Mouse (Mus musculus): Measurements from ENCODE around the gene Sipa1l1. TPM values are rescaled to one million over a fixed set of nuclear protein-coding genes. Genes with fewer than 3 reads are reported as not detected.

The Sipa1l1 gene
- polyA plus RNA-seq, 1 experiment: 35.1 TPM

DNA sequence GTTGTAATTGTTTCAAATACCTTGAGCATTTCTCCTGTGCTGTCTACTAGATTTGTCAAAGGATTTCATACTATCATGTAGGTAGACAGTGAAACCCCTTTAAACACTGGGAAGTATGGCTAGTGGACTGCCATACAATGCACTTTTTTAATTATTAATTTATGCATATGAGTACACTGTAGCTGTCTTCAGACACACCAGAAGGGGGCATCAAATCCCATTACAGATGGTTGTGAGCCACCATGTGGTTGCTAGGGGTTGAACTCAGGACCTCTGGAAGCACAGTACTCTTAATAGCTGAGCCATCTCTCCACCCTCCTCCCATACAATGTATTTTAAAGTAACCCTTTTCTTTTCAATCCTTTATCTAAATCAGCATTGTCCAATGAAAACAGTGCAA, 219.0 kb downstream of the Sipa1l1 start:
- peak; percentile 17; the same call in 1 of the 2 replicates for TF ChIP-seq CTCF (IDR thresholded peaks at IDR 0.05; ENCODE audit: borderline replicate concordance, insufficient read depth, low read depth, low read length)
- TF ChIP-seq POLR2A (IDR thresholded peaks at IDR 0.05; ENCODE audit: borderline replicate concordance, insufficient read depth, low read length): no peak
- Histone ChIP-seq H3K27me3 (ENCODE audit: control insufficient read depth, insufficient read depth, low read length) (no peaks in the 10 kb centered on the region), H3K27ac (ENCODE audit: insufficient read depth, low read length) (no peak overlapping the region), H3K4me1 (ENCODE audit: control insufficient read depth, insufficient read depth, low read length) (peaks cover 41% of the 10 kb centered on the region), H3K4me3 (replicated peaks; ENCODE audit: insufficient read depth, low read depth, low read length) (no peak overlapping the region)
- no peak for DNase-seq

GRCm38 (mm10) chr12:82394118-82394861, 225.2 kb downstream of the Sipa1l1 start:
- no peak for DNase-seq
- Histone ChIP-seq H3K27me3 (ENCODE audit: control insufficient read depth, insufficient read depth, low read length) (no peaks in the 10 kb centered on the region), H3K4me1 (ENCODE audit: control insufficient read depth, insufficient read depth, low read length) (peaks cover 22% of the 10 kb centered on the region), H3K4me3 (replicated peaks; ENCODE audit: insufficient read depth, low read depth, low read length) (no peak overlapping the region), H3K27ac (ENCODE audit: insufficient read depth, low read length) (no peak overlapping the region)
- WGBS: 76% methylated on average over 8 of the region's 8 CpGs
- no peak for TF ChIP-seq POLR2A (IDR thresholded peaks at IDR 0.05; ENCODE audit: borderline replicate concordance, insufficient read depth, low read length)

GRCm38 (mm10) chr12:82395194-82395593, 226.1 kb downstream of the Sipa1l1 start:
- no peak overlapping the region for H3K27ac ChIP-seq (ENCODE audit: insufficient read depth, low read length)
- TF ChIP-seq CTCF (IDR thresholded peaks at IDR 0.05; ENCODE audit: borderline replicate concordance, insufficient read depth, low read depth, low read length): no peak
- no peak for TF ChIP-seq POLR2A (IDR thresholded peaks at IDR 0.05; ENCODE audit: borderline replicate concordance, insufficient read depth, low read length)
- no peak for DNase-seq
- H3K27me3 ChIP-seq (ENCODE audit: control insufficient read depth, insufficient read depth, low read length): no peaks in the 10 kb centered on the region
- H3K4me1 ChIP-seq (ENCODE audit: control insufficient read depth, insufficient read depth, low read length): peaks cover 20% of the 10 kb centered on the region
- no peak overlapping the region for H3K4me3 ChIP-seq (replicated peaks; ENCODE audit: insufficient read depth, low read depth, low read length)
- 94% methylated on average over 4 of the region's 4 CpGs for WGBS

DNA sequence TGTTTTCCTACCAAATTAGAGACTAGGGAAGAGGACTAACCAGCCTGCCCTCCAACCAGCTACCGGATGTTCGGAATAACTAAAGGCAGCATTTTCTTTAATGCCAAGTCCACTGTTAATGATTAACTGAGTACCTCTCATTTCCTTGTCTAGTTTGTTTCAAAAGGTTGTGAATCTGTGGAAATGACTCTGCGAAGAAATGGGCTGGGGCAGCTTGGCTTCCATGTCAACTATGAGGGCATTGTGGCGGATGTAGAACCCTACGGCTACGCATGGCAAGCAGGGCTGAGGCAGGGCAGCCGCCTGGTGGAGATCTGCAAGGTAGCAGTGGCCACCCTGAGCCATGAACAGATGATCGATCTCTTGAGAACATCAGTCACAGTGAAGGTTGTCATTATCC, 228.1 kb downstream of the Sipa1l1 start:
- DNase-seq: peak in 1 of 2 experiments; percentile 42

DNA sequence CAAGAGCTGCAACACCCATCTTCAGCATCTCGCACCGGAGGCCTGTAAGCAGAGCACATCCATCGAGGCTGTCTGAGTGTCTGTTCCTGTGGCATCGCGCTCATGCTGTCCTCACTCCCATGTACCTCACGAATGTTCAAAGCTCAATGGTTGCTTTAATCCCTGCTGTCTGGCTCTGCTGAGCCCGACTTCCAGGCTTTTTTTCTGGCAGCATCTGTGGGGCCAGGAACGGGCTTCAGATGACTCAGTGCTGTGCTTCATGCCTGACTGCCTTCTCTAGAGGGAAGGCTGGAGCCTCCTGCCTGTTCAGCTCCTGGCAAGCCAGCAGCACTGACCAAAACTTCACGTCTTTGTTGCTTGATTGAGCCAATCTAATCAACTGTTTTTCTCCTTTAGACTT, 228.6 kb downstream of the Sipa1l1 start:
- WGBS: 16% methylated on average over 9 of the region's 9 CpGs
- TF ChIP-seq POLR2A (IDR thresholded peaks at IDR 0.05; ENCODE audit: borderline replicate concordance, insufficient read depth, low read length) (no peak), CTCF (IDR thresholded peaks at IDR 0.05; ENCODE audit: borderline replicate concordance, insufficient read depth, low read depth, low read length) (no peak)
- DNase-seq: peak; percentile 79 to 92
- no peaks in the 10 kb centered on the region for H3K27me3 ChIP-seq (ENCODE audit: control insufficient read depth, insufficient read depth, low read length)
- H3K27ac ChIP-seq (ENCODE audit: insufficient read depth, low read length): peak overlapping the region; percentile 60
- no peak overlapping the region for H3K4me3 ChIP-seq (replicated peaks; ENCODE audit: insufficient read depth, low read depth, low read length)
- peaks cover 14% of the 10 kb centered on the region for H3K4me1 ChIP-seq (ENCODE audit: control insufficient read depth, insufficient read depth, low read length)

More for the DNA sequence above, 228.1 kb downstream of the Sipa1l1 start:
- Histone ChIP-seq H3K4me3 (replicated peaks; ENCODE audit: insufficient read depth, low read depth, low read length) (no peak overlapping the region), H3K27ac (ENCODE audit: insufficient read depth, low read length) (peak overlapping the region; percentile 60), H3K4me1 (ENCODE audit: control insufficient read depth, insufficient read depth, low read length) (peaks cover 14% of the 10 kb centered on the region), H3K27me3 (ENCODE audit: control insufficient read depth, insufficient read depth, low read length) (no peaks in the 10 kb centered on the region)
- TF ChIP-seq CTCF (IDR thresholded peaks at IDR 0.05; ENCODE audit: borderline replicate concordance, insufficient read depth, low read depth, low read length) (no peak), POLR2A (IDR thresholded peaks at IDR 0.05; ENCODE audit: borderline replicate concordance, insufficient read depth, low read length) (no peak)
- 85% methylated on average over 8 of the region's 8 CpGs for WGBS

DNA sequence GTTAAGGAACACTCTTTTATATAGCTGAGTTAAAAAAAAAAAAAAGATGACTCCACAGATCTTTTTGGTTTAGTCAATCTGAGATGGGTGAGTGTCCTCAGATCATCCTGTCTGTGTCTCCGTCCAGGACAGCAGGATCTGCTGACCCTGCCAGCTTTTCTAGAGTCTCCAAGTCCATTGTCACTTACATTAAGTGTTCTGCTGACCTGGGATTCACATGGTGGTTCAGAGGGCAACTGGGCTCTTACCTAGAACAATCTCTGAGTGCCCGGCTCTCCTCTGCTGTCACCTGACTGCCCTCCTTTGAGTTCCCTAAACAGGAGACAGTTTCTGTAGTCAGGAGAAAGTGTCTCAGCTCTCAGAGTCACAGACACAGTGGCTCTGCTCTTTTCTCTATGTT, 229.8 kb downstream of the Sipa1l1 start:
- Histone ChIP-seq H3K27me3 (ENCODE audit: control insufficient read depth, insufficient read depth, low read length) (no peaks in the 10 kb centered on the region), H3K27ac (ENCODE audit: insufficient read depth, low read length) (no peak overlapping the region), H3K4me3 (replicated peaks; ENCODE audit: insufficient read depth, low read depth, low read length) (no peak overlapping the region), H3K4me1 (ENCODE audit: control insufficient read depth, insufficient read depth, low read length) (peaks cover 6% of the 10 kb centered on the region)
- TF ChIP-seq POLR2A (IDR thresholded peaks at IDR 0.05; ENCODE audit: borderline replicate concordance, insufficient read depth, low read length): no peak
- WGBS: 79% methylated on average over 2 of the region's 2 CpGs
- DNase-seq: no peak

GRCm38 (mm10) chr12:82399971-82400720, 231.0 kb downstream of the Sipa1l1 start:
- H3K27ac ChIP-seq (ENCODE audit: insufficient read depth, low read length): no peak overlapping the region

DNA sequence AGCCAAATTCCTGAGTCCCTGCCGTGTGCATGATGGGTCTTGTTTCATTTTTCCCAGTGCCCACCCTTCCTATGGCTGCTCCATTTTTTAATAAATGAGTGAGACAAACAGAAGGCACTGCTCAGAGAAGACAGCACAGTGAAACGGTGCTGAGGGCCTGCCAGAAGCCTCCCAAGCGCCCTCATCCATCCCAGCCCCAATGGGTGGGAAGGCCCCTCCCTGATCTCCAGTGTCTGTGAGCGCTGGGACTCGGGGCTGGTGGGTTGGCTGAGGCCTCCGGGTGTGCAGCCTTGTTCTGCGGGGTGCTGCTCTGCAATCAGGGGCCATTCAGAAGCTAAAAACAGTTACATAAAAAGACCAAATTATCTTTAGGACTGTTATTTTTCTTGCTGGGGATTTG, 231.7 kb downstream of the Sipa1l1 start:
- DNase-seq: no peak
- 83% methylated on average over 7 of the region's 7 CpGs for WGBS
- Histone ChIP-seq H3K27ac (ENCODE audit: insufficient read depth, low read length) (no peak overlapping the region), H3K4me1 (ENCODE audit: control insufficient read depth, insufficient read depth, low read length) (peaks cover 6% of the 10 kb centered on the region), H3K4me3 (replicated peaks; ENCODE audit: insufficient read depth, low read depth, low read length) (no peak overlapping the region), H3K27me3 (ENCODE audit: control insufficient read depth, insufficient read depth, low read length) (no peaks in the 10 kb centered on the region)
- TF ChIP-seq POLR2A (IDR thresholded peaks at IDR 0.05; ENCODE audit: borderline replicate concordance, insufficient read depth, low read length) (no peak), CTCF (IDR thresholded peaks at IDR 0.05; ENCODE audit: borderline replicate concordance, insufficient read depth, low read depth, low read length) (no peak)

More at GRCm38 (mm10) chr12:82399971-82400720, 231.0 kb downstream of the Sipa1l1 start:
- 94% methylated on average over 6 of the region's 6 CpGs for WGBS
- Histone ChIP-seq H3K27me3 (ENCODE audit: control insufficient read depth, insufficient read depth, low read length) (no peaks in the 10 kb centered on the region), H3K4me3 (replicated peaks; ENCODE audit: insufficient read depth, low read depth, low read length) (no peak overlapping the region), H3K4me1 (ENCODE audit: control insufficient read depth, insufficient read depth, low read length) (peaks cover 6% of the 10 kb centered on the region)
- DNase-seq: no peak
- no peak for TF ChIP-seq POLR2A (IDR thresholded peaks at IDR 0.05; ENCODE audit: borderline replicate concordance, insufficient read depth, low read length)
- TF ChIP-seq CTCF (IDR thresholded peaks at IDR 0.05; ENCODE audit: borderline replicate concordance, insufficient read depth, low read depth, low read length): no peak

All from cerebellum, adult 2 months (tissue).